Mouse (Mus musculus): ENCODE measurements around the gene Rnase11.

Rnase11 gene

GRCm38 (mm10) chr14:51081035-51081434 is 31.1 kb upstream of the Rnase11 start:
- DNase-seq (ENCODE audit: low read depth, low spot score) = no peak

- DNase-seq (ENCODE audit: low read depth, low spot score) = no peak
Measured at GRCm38 (mm10) chr14:51079180-51079579, 29.2 kb upstream of the Rnase11 start.

GRCm38 (mm10) chr14:51074335-51074734 is 24.4 kb upstream of the Rnase11 start, which contains the start of gene Olfr750:
Gene Olfr750 (minus strand): TSS chr14:51074435.
- DNase-seq (ENCODE audit: low read depth, low spot score) = no peak

- peak; percentile 95 for DNase-seq (ENCODE audit: low read depth, low spot score)
Measured at GRCm38 (mm10) chr14:51069617-51070016, 19.7 kb upstream of the Rnase11 start.

GRCm38 (mm10) chr14:51068956-51069355 is 19.0 kb upstream of the Rnase11 start:
- DNase-seq (ENCODE audit: low read depth, low spot score) = no peak

- no peak for DNase-seq (ENCODE audit: low read depth, low spot score)
Measured at GRCm38 (mm10) chr14:51060761-51061160, 10.8 kb upstream of the Rnase11 start.

- no peak for DNase-seq (ENCODE audit: low read depth, low spot score)
Measured at GRCm38 (mm10) chr14:51057401-51057831, 7.5 kb upstream of the Rnase11 start, which contains the start of gene Rnase12. Gene Rnase12 (minus strand): TSS chr14:51057661.

- peak; percentile 36 for DNase-seq (ENCODE audit: low read depth, low spot score)
Measured at GRCm38 (mm10) chr14:51054243-51055237, 4.6 kb upstream of the Rnase11 start.

GRCm38 (mm10) chr14:51053176-51053575 is 3.2 kb upstream of the Rnase11 start:
- no peak for DNase-seq (ENCODE audit: low read depth, low spot score)

- no peak for DNase-seq (ENCODE audit: low read depth, low spot score)
Measured at GRCm38 (mm10) chr14:51051941-51052340, 2.0 kb upstream of the Rnase11 start.

- DNase-seq (ENCODE audit: low read depth, low spot score) = no peak
Measured at GRCm38 (mm10) chr14:51047846-51048245, 2.1 kb downstream of the Rnase11 start.

- no peak for DNase-seq (ENCODE audit: low read depth, low spot score)
Measured at GRCm38 (mm10) chr14:51041769-51042168, 8.2 kb downstream of the Rnase11 start, which contains the start of gene Rnase9. Gene Rnase9 (minus strand): TSS chr14:51041869.

- DNase-seq (ENCODE audit: low read depth, low spot score) = no peak
Measured at GRCm38 (mm10) chr14:51036214-51036613, 13.7 kb downstream of the Rnase11 start.

GRCm38 (mm10) chr14:51035206-51035605 is 14.8 kb downstream of the Rnase11 start:
- no peak for DNase-seq (ENCODE audit: low read depth, low spot score)

GRCm38 (mm10) chr14:51027387-51028155 is 22.4 kb downstream of the Rnase11 start:
- DNase-seq (ENCODE audit: low read depth, low spot score) = no peak

- peak; percentile 78 for DNase-seq (ENCODE audit: low read depth, low spot score)
Measured at GRCm38 (mm10) chr14:51026391-51027133, 23.4 kb downstream of the Rnase11 start.

- no peak for DNase-seq (ENCODE audit: low read depth, low spot score)
Measured at GRCm38 (mm10) chr14:51024820-51025219, 25.1 kb downstream of the Rnase11 start.

- DNase-seq (ENCODE audit: low read depth, low spot score) = no peak
Measured at GRCm38 (mm10) chr14:51023457-51023856, 26.5 kb downstream of the Rnase11 start.

- no peak for DNase-seq (ENCODE audit: low read depth, low spot score)
Measured at GRCm38 (mm10) chr14:51017256-51017655, 32.7 kb downstream of the Rnase11 start.

GRCm38 (mm10) chr14:51015780-51016179 is 34.2 kb downstream of the Rnase11 start:
- DNase-seq (ENCODE audit: low read depth, low spot score) = no peak

GRCm38 (mm10) chr14:51014724-51015123 is 35.2 kb downstream of the Rnase11 start:
- peak; percentile 77 for DNase-seq (ENCODE audit: low read depth, low spot score)
